24 mouse cellular contexts compared by ENCODE assay signal in genomic region chr9:106261058-106261457, GRCm38 (mm10). TPM values are rescaled to one million over a fixed set of nuclear protein-coding genes. Genes with fewer than 3 reads are reported as not detected.
DNase-seq lines count a peak whose midpoint lies in the region; ATAC-seq lines count a peak whose summit lies in the region.
"Had no signal": no experiment of that assay in that cellular context is flagged by ENCODE, and none has a peak within 500 bp of the region (broad histone marks: within the 10 kb centered on the region; RNA-seq: fewer than 3 reads in every experiment).

No protein-coding gene starts in this region.

- H3K4me2 ChIP-seq in intestine, embryonic 16.5 days (ENCODE audit: low read depth, low read length): no peak overlapping the region
- H3K4me2 ChIP-seq in hindbrain, embryonic 11.5 days (replicated peaks; ENCODE audit: low read depth, low read length): no peak overlapping the region
- H3K4me2 ChIP-seq: embryonic facial prominence, embryonic 13.5 days; forebrain, embryonic 12.5 days; limb, embryonic 15.5 days had no signal

- no peaks in the 10 kb centered on the region for H3K36me3 ChIP-seq in intestine, embryonic 16.5 days (ENCODE audit: control insufficient read depth, insufficient read depth, low read length)
- H3K36me3 ChIP-seq in hindbrain, embryonic 11.5 days (ENCODE audit: control insufficient read depth, insufficient read depth, low read length): no peaks in the 10 kb centered on the region
- H3K36me3 ChIP-seq: embryonic facial prominence, embryonic 13.5 days; forebrain, embryonic 12.5 days; heart, embryonic 10.5 days; limb, embryonic 15.5 days had no signal

- DNase-seq in 416B (ENCODE audit: low read depth) (peak; percentile 80), A20 (ENCODE audit: low read depth, low spot score) (peak; percentile 40)
- DNase-seq in layer of hippocampus, adult 11-12 months (ENCODE audit: low spot score): no peak
- no peak for DNase-seq in kidney, postnatal 10 days
- DNase-seq in hindbrain, embryonic 11.5 days (ENCODE audit: low spot score): no peak
- DNase-seq: adrenal gland, postnatal 36 days; cerebellum, adult 11-12 months; cerebellum, postnatal 25 days; embryo, embryonic 11 days; heart, postnatal 4 days; kidney, adult 18-20 months; left cerebral cortex, postnatal 4 days; thymus, postnatal 25 days had no signal

- 77% methylated on average over 6 of the region's 6 CpGs for WGBS in intestine, embryonic 16.5 days
- 85% methylated on average over 6 of the region's 6 CpGs for WGBS in hindbrain, embryonic 11.5 days

- no peak overlapping the region for H3K9ac ChIP-seq in intestine, embryonic 16.5 days (ENCODE audit: low read depth, low read length)
- H3K9ac ChIP-seq in hindbrain, embryonic 11.5 days (ENCODE audit: low read depth, low read length): no peak overlapping the region
- H3K9ac ChIP-seq: embryonic facial prominence, embryonic 13.5 days; forebrain, embryonic 12.5 days; limb, embryonic 15.5 days had no signal

- H3K4me3 ChIP-seq in intestine, embryonic 16.5 days (ENCODE audit: low read length): no peak overlapping the region
- no peak overlapping the region for H3K4me3 ChIP-seq in hindbrain, embryonic 11.5 days (ENCODE audit: low read depth, low read length)
- H3K4me3 ChIP-seq: embryonic facial prominence, embryonic 13.5 days; erythroblast, embryonic 14.5 days; forebrain, embryonic 12.5 days; heart, embryonic 10.5 days; limb, embryonic 15.5 days had no signal

- ATAC-seq in hematopoietic stem cell, adult 5-6 weeks (replicated peaks in 1 of 2; ENCODE audit: insufficient read depth in 1 of 2, low FRiP score in 2 of 2, low TSS enrichment in 1 of 2, low read depth in 1 of 2, poor library complexity in 2 of 2, severe bottlenecking in 2 of 2): peak; percentile 70 to 77
- peak; percentile 88 for ATAC-seq in megakaryocyte, adult 5-6 weeks (ENCODE audit: poor library complexity, severe bottlenecking)
- ATAC-seq in intestine, embryonic 16.5 days: no peak
- ATAC-seq in hindbrain, embryonic 11.5 days (ENCODE audit: low FRiP score): no peak
- ATAC-seq: hindbrain, postnatal 0 days; lung, postnatal 0 days; midbrain, embryonic 16.5 days had no signal

- no peaks in the 10 kb centered on the region for H3K4me1 ChIP-seq in intestine, embryonic 16.5 days (ENCODE audit: control insufficient read depth, insufficient read depth, low read length)
- H3K4me1 ChIP-seq in hindbrain, embryonic 11.5 days (replicated peaks; ENCODE audit: control insufficient read depth, insufficient read depth, low read length): no peaks in the 10 kb centered on the region
- H3K4me1 ChIP-seq: forebrain, embryonic 12.5 days had no signal

- no peak overlapping the region for H3K27ac ChIP-seq in intestine, embryonic 16.5 days (ENCODE audit: low read length)
- no peak overlapping the region for H3K27ac ChIP-seq in hindbrain, embryonic 11.5 days (ENCODE audit: low read depth, low read length)
- H3K27ac ChIP-seq: embryonic facial prominence, embryonic 13.5 days; forebrain, embryonic 12.5 days; heart, embryonic 10.5 days; hindbrain, postnatal 0 days; limb, embryonic 15.5 days had no signal

- no peaks in the 10 kb centered on the region for H3K9me3 ChIP-seq in intestine, embryonic 16.5 days (ENCODE audit: control insufficient read depth, low read length)
- H3K9me3 ChIP-seq in hindbrain, embryonic 11.5 days (ENCODE audit: control insufficient read depth, low read length): no peaks in the 10 kb centered on the region
- H3K9me3 ChIP-seq: embryonic facial prominence, embryonic 13.5 days; forebrain, embryonic 12.5 days; heart, embryonic 10.5 days; limb, embryonic 15.5 days had no signal

- no peaks in the 10 kb centered on the region for H3K27me3 ChIP-seq in intestine, embryonic 16.5 days (replicated peaks; ENCODE audit: control insufficient read depth, insufficient read depth, low read length)
- H3K27me3 ChIP-seq in hindbrain, embryonic 11.5 days (ENCODE audit: control insufficient read depth, insufficient read depth, low read length): no peaks in the 10 kb centered on the region
- H3K27me3 ChIP-seq: embryonic facial prominence, embryonic 13.5 days; forebrain, embryonic 12.5 days; limb, embryonic 15.5 days had no signal

RNA-seq across cellular contexts. Expression of gene Alas1, which starts 12.6 kb away (rescaled TPM):
- 72.1 and 85.4 TPM in 2 replicates for total RNA-seq in hematopoietic stem cell, adult 5-6 weeks (2017)
- total RNA-seq in megakaryocyte, adult 5-6 weeks (2015): 84.6 and 91.1 TPM in 2 replicates
- total RNA-seq in megakaryocyte, adult 5-6 weeks (2017): 110 and 116 TPM in 2 replicates
- polyA plus RNA-seq in intestine, embryonic 16.5 days (2015; fragmentation: Nextera tagmentation; extraction: Ambion mirVana): 129 and 131 TPM in 2 replicates
- polyA plus RNA-seq in hindbrain, embryonic 11.5 days (2014; fragmentation: Nextera tagmentation; extraction: Ambion mirVana): 83.8 and 84.7 TPM in 2 replicates

RNA-seq across cellular contexts. Expression of gene Poc1a, which starts 19.8 kb away (rescaled TPM):
- 13.9 and 14.8 TPM in 2 replicates for total RNA-seq in hematopoietic stem cell, adult 5-6 weeks (2017)
- 26.7 and 37.1 TPM in 2 replicates for total RNA-seq in megakaryocyte, adult 5-6 weeks (2015)
- 15.7 and 23.1 TPM in 2 replicates for total RNA-seq in megakaryocyte, adult 5-6 weeks (2017)
- 27.0 and 29.1 TPM in 2 replicates for polyA plus RNA-seq in intestine, embryonic 16.5 days (2015; fragmentation: Nextera tagmentation; extraction: Ambion mirVana)
- polyA plus RNA-seq in hindbrain, embryonic 11.5 days (2014; fragmentation: Nextera tagmentation; extraction: Ambion mirVana): 27.3 and 27.6 TPM in 2 replicates

RNA-seq across cellular contexts. Expression of gene Tlr9, which starts 38.7 kb away (rescaled TPM):
- total RNA-seq in hematopoietic stem cell, adult 5-6 weeks (2017): 0.84 and 1.4 TPM in 2 replicates
- 47.5 and 51.3 TPM in 2 replicates for total RNA-seq in megakaryocyte, adult 5-6 weeks (2015)
- total RNA-seq in megakaryocyte, adult 5-6 weeks (2017): 7.4 and 10.9 TPM in 2 replicates
- polyA plus RNA-seq in intestine, embryonic 16.5 days (2015; fragmentation: Nextera tagmentation; extraction: Ambion mirVana): 0.04 and 0.05 TPM in 2 replicates
- polyA plus RNA-seq in hindbrain, embryonic 11.5 days (2014; fragmentation: Nextera tagmentation; extraction: Ambion mirVana): not detected in 2 replicates
- polyA plus RNA-seq: embryonic facial prominence, embryonic 13.5 days; forebrain, embryonic 12.5 days; heart, embryonic 10.5 days; midbrain, embryonic 16.5 days had no signal

RNA-seq across cellular contexts. Expression of gene Twf2, which starts 58.1 kb away (rescaled TPM):
- total RNA-seq in hematopoietic stem cell, adult 5-6 weeks (2017): 34.2 and 64.2 TPM in 2 replicates
- 76.8 and 79.8 TPM in 2 replicates for total RNA-seq in megakaryocyte, adult 5-6 weeks (2015)
- total RNA-seq in megakaryocyte, adult 5-6 weeks (2017): 109 and 110 TPM in 2 replicates
- polyA plus RNA-seq in intestine, embryonic 16.5 days (2015; fragmentation: Nextera tagmentation; extraction: Ambion mirVana): 48.6 and 50.0 TPM in 2 replicates
- 57.3 and 59.6 TPM in 2 replicates for polyA plus RNA-seq in hindbrain, embryonic 11.5 days (2014; fragmentation: Nextera tagmentation; extraction: Ambion mirVana)

Comparison
In these comparisons a context has a peak if more than half of its experiments do, and no peak if none do; other contexts are left out.
1. DNase-seq: peak in 416B (single experiment) and A20 (single experiment); none in layer of hippocampus, adult 11-12 months (single experiment), kidney, postnatal 10 days (single experiment) and hindbrain, embryonic 11.5 days (single experiment).
2. ATAC-seq: peak in hematopoietic stem cell, adult 5-6 weeks (2 of 2) and megakaryocyte, adult 5-6 weeks (single experiment); none in intestine, embryonic 16.5 days (single experiment) and hindbrain, embryonic 11.5 days (single experiment).